Mouse (Mus musculus) frontal cortex, postnatal 14 days (tissue): ENCODE data around the gene Fzd7.
"Not testable (repeated sequence)": the region's sequence is repeated elsewhere in the genome, so short reads cannot be mapped to it uniquely, and the experiment has no call there.

Source experiments
- DNase-seq, 2 experiments: peaks; one replicate each; pipeline ENCODE4 v3.0.0; 2022; ENCODE audit warnings: low spot score in 2 of 2

Gene Fzd7

DNA sequence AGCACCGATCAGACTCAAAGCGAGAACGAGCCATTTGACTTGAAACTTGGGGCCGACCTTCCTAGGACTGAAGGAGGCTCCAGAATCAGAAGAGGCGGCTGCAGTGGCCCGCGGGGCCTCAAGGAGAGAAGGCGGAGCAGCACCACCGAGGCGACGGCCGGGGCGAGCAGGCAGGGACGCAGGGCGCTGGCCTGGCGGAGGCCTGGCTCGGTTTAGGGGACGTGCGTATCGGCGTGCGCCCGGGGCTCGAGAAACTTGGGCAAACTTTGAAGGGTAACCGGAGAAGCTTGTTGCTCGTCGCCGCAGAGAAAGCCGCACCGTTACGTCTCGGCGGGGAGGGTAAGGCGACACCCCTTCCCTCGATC lies at the start of gene Fzd7:
Gene Fzd7, plus strand, starts transcription at position 94 of the 365 bp plus-strand sequence.
- DNase-seq, result no peak

DNA sequence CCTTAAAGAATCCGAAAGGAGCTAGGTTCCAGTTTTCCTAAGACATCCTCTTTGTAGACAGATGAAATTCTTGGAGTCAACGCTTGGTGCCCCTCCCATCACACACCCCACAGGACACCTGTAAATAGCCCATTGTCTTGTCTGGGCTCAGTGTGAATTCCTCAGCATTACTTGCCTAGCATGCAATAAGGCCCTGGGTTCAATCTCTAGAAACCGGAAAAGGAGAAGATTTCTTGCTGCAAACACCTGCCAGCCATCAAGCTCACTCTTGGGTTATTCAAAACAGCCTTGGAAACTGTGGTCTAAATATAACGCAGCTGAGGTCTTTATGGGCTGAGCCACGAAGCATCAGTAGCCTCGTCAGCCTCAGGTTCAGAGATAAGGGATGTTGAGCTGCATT lies 48.9 kb upstream of the Fzd7 start:
- DNase-seq, result no peak

DNA sequence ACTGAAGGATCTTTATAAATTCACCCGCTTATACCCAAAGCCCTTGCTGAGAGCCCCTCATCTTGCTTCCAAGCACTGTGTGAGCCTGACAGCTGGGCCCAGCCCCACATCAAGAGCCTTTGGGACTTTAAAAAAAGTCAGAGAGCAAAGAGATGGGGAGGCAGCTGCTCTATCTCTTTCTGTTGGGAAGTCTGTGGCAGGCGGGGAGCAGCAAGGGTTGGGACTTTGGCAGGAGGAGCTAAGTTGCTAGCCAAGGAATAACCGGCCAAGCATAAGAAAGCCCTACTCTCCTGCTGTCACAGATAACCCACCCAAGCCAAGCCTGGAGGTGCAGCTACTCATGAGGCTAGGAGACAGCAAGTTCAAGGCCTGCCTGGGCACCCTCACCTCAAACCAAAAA lies 48.2 kb upstream of the Fzd7 start:
- no peak for DNase-seq

DNA sequence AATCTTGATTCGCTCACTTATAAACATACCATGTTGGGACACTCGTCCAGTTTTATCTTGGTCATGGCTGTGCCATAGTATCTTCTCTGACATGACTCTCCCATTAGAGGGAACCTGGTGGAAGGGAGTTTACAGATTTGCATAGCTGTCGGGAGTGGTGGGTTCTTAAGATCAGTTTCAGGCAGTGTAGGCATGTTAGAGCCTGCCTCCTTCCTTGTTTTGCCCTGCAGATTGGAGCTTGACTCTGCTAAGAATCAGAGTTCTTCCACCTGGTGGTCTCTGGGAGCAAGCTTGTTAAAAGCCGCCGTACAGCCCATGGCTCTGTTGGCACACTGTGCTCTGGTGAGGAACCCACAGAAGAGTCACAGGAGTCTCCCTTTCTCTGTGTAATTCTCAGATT lies 47.0 kb upstream of the Fzd7 start:
- no peak for DNase-seq

DNA sequence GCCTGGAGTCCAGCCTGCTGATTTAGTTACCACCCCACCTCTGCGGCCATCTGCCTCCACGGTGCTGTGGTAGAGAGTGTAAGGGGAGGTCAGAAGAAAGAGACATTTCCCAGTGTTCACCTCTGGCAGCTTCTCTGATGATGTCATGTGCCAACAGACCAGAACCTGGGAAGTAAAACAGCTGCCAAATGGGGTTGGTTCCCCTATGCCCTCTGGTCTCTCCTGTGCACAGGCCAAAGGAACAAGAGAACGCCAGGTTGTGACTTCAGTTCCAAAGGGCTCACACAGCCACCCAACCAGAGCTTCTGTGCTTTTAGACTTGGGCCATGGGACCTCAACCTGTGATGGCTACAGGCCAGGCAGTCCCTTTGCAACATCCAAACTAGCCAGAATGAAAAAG lies 45.9 kb upstream of the Fzd7 start:
- no peak for DNase-seq

DNA sequence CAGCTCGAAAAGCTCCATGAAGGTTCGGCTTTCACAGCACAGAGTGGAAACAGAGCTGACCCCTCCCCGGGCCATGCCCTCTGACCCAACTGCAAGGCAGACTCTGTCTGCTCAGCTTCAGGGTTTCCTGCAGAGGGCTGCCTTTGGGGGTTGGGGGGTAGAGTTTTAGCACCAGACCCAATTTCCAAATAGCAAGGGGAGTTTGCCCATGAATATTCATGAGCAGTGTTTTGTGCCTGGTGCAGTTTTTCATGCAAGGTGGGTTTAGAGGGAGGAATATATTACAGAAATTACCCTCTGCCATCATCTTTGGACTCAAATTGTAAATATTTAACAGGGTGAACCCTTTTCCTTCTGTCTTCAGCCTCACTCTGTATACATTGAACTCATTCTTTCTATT lies 44.3 kb upstream of the Fzd7 start:
- no peak for DNase-seq

DNA sequence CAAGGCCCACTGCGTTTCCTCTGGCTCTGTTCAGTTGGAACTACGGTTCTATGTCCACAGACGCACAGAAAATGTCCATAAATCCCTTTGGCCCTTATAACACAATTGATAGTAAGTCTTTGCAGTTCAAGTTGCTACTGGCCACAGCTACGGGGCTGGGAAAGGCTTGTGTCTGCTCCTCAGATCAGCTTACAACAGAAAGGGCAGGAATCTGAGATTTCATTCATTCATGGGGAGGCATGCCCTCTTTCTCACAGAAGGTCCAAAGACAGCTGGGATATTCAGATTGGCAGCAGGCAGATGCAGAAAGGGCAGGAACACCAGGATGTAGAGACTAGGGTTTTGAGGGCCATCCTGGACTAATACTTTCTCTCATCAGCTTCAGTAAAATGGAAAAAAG lies 43.9 kb upstream of the Fzd7 start:
- DNase-seq, result no peak

DNA sequence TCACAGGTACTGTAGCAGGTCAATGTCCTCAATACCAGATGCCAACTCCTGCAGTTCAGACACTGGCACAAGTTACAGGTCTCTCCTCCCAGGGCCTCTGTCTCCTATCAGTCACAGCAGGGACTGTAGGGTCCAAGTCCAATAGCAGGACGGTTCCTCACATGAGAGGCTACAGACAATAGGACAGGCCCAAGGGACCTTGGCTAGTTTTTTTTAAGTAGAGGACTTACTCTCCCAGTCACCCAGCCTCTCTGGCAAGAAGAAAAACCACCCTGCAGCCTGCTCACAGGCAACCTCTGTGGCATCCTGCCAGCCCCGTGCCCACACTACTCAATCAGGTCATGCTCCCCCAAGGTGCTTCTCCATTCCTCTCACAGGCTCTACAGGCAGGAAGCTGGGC lies 43.0 kb upstream of the Fzd7 start:
- DNase-seq, result no peak

DNA sequence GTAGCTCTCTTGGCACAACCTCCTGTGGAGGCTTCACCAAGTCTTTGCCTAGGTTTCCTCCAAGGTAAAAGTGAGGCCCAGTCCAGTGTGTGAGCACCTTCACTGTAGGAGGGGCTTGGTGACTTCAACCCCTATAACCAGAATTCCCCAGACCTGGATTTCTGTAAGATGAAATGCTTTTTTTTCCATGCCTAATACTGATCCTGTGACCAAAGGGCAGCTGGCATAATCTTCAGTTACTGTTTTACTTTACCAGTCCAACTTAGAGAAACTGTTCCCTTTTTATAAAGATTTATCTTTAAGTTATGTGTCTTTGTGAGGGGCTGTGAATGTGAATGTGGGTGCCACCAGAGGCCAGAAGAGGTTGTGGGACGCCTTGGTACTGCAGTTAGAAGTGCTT lies 42.3 kb upstream of the Fzd7 start:
- no peak for DNase-seq

DNA sequence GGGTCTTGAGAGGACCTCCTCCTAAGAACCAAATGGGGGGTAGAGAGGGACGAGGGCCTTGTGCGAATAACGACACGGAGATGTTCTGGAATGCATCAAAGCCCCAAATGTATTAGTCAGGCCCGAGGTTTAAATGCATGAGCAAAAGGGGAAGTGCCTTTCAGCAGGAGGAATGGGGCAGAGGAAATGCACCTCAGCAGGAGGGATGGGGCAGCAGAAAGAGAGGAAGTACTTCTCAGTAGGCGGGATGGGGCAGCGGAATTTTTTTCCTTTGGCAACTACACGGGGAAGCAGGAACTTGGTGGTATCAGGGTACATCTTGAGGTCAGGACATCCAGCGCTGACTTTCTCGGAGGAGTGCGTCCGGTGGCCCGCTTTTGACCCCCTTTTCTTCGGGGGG lies 39.5 kb upstream of the Fzd7 start:
- DNase-seq, result not testable (repeated sequence)

DNA sequence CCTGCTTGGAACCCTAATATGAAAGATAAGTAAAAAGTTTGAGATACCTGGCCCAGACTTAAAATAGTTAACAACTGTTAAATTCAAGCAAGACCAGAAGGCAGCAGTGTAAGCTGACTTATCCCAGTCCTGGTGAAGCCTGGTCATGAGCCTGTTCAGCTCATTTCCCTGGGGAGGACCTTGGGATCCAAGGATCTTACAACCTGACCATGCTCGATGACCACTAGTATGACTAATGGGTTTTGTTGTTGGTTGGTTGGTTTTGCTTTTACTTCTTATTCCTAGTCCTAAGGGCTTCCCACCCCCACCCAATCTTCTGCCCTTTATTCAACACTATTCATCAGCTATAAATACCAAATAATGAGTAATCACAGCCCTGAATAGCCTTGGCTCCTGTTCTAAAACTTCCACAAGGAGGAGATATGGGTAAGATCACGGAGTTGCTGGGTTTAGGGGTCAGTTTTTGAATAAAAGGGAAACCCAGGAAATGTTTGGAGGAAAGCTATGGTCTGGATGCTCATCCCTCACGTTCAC lies 38.0 kb upstream of the Fzd7 start:
- DNase-seq, result no peak

DNA sequence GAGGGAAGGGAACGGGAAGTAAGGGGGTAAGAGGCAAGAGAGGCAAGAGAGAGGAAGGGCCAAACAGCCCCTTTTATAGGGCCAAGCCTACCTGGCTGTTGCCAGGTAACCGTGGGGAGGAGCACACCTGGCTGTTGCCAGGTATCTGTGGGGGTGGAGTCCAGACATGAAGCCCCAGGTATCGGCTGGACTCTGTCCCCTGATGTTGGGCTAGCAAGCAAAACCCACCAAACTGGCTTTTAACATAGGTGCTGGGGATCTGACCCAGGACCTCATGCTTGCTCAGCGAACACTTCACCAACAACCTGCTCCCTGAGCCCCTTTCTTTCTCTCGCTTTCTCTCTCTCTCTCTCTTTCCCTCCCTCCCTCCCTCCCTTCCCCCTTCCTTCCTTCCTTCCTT lies 37.0 kb upstream of the Fzd7 start:
- DNase-seq, result no peak

DNA sequence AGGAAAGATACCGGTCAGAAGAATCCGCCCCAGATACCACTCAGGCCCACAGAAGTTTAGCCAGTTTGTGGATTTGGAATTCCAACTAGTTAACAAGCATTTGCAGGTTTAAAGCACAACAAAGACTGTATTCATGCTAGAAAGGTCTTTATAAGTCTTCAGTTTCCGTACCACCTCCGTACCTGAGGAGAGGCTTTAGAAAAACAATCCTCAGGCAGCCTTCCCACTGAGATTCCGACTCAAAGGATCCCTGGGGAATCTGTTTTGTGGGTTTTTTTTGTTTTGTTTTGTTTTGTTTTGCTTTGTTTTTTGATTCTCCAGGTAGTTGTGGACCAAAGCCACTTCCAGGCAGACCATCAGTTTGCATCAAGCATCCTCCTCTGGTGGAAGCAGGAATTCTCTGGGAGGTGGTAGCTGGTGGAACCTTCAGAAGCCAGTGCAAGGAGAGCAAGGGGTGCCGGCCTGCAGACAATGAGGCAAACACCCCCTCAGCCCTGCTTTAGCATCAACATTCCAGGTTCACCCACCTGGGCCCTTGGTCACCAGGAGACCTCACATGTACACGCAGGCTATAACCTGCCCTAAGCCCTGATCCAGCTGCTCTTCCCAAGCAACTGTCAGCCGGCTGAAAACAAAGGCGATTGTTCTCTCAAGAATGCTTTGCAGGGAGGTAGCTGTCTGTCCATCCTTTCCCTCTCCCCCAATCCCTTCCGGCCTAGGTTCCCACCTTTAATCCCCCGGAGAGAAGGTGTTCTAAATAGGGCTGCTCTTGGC lies 33.5 kb upstream of the Fzd7 start:
- DNase-seq, result no peak

DNA sequence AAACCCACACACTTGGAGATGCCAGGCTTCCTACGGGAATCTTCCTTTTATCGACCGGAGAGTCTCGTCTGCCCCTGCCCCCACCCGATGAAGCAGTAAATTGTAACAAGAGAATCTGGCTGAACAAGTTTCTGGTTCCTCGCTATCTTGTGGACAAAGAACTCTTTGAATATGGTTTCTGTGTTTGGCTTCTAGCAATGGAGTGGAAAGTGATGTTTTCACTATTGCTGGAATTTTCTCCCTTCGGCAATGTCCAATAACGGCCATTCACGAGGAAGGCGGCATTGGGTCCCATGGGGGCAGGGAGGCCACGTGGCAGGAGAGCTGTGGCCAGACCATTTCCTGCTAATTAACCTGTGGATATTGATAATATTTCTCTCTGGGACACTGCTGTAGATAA lies 32.8 kb upstream of the Fzd7 start:
- DNase-seq, result no peak

DNA sequence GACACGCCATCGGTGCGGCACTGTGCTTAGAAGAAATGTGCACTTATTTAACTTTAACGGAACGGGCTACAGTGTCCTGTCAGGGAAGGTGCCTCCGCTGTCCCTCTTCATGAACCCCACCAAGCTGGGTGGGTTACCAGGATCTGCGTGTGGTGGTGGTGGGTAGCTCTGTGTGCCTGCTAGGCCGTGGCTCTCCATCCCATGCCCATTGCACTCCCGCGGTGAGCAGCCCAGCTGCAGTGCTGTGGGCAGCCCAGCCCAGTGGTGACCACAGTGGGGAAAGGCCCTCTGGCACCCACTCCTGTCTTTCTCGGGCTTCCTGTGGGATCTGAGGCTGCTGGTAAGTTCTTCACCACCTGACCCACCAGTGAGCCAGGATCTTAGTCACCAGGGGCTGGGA lies 31.3 kb upstream of the Fzd7 start:
- DNase-seq, result no peak

DNA sequence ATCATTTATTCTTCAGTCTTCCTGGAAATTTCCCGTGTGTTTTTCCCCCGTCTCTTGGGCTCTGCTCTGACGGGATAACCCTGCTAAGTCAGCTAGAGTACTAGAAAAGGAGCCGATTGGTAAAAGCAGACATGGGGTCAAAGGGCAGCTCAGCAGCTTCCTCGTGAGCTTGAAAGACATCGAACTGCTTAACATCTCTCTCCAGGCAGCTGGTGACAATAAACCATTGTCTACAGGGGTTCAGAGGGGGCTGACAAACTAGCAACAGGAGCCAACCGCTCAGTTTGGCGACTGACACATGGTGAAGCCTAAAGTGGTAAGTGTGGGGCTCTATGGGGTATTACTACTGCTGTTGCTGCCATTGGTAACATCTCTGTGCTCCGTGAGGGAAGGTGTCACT lies 30.6 kb upstream of the Fzd7 start:
- no peak for DNase-seq

DNA sequence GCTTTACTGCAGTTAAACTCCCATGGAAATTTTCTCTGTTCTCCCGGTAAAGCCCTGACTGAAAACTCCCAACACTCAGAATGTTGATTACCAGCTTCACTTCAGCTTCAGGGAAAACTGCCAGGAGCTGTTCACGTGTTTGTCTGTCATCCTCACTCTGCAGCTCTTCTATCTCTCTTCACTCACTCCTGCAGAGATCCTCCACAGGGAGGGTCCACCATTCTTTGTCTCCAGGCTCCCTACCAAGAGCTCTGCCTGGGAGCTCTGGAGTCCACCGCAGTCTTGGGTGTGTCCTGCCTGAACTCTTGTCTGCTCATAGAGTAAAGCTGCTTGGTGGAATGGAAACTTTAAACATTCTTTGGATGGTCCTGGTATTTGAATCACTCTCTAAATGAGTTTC lies 25.4 kb upstream of the Fzd7 start:
- no peak for DNase-seq

DNA sequence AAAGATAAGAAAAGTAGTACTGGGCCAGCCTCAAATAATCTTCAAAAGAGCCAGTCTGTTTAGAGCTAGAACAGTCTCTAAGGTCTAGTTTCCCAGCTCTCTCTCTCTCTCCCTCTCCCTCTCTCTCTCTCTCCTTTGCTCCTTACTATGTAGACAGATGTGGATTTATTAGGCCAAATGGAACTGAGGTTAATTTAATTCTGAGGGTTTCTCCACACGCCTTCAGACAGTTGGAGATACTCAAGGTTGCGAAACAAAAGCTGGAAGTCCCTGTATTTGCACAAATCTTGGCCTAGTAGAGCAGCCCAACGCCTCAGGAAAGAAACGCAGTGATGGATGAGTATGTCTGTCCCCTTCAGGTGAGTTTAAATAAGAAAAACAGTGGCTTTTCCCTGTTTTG lies 24.4 kb upstream of the Fzd7 start:
- no peak for DNase-seq

DNA sequence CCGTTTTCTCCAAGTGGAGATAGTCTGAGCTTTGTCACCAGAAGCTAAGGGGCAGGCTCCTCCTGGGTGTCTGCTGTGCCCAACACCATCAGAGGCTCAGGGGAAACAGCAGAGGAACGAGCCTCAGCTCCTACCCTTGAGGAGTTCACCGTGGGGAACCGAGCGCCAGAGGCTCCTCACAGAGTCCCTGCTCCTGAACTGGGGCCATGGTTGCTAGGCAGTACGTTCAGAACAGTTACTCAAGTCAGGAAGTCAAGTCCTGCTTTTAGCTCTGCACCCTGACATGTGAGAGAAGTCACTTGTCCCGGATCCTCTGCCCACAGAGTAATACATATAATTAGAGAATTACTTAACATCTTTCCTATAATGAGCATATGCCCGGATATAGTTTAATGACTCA lies 23.3 kb upstream of the Fzd7 start:
- no peak for DNase-seq

DNA sequence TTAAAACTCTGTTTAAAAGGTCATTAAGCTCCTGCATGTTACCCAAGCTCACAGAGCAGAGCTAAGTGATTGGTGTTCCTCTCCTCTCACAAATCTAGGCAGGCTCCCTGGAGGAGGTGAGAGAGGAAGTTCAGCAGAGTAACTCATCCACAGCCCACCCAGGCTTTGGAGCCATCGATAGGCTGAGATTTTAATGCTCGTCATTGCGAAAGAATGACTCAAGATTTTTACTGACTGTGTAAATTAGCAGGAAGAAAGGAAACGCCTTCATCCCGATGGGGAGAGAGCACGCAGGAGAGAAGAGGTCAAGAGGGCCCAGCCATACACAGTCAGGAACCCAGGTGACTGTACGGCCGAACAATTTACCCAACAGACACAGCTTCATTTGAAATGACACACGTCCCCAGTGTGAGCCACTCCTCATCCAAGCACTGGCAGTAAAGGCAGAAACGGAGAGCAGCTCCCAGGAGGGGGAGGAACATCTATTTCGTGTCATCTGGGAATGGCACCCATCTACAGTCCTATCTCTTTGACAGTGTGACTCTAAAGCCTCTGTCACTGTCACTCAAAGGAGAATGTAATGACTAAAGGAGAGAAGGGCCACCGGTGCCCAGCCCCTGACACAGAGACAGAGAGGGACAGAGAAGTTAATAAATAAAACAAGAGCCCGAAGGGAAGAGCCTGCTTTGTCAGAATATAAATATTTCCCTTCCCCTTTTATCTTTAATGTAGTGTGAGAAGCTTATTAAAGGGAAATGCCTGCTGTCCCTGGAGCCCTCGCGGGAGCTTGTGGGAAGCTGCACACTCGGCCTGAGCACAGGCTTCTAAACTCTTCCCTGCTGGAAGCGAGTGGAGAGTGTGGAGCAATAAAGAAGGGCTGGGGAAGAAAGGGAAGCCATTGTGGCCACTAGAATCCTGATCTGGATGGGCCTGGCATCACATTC lies 17.3 kb upstream of the Fzd7 start:
- DNase-seq, result no peak

DNA sequence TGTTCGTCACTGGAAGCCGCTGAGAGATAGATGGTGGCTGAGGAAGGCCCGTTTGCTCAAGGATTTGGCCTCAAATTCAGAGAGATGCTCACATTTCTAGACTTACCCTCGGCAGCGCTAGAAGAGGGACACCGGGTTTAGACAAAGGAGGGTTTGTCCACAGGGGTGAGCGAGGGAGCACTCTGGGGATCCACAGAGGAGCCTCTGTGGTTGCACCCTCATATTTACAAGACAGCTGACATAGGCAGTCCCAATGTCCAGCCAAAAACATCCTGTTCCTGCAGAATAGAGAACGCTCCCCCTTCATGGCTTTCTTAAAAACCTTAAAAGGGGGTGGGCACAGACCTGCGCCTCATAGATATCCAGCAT lies 16.6 kb upstream of the Fzd7 start:
- DNase-seq, result no peak

DNA sequence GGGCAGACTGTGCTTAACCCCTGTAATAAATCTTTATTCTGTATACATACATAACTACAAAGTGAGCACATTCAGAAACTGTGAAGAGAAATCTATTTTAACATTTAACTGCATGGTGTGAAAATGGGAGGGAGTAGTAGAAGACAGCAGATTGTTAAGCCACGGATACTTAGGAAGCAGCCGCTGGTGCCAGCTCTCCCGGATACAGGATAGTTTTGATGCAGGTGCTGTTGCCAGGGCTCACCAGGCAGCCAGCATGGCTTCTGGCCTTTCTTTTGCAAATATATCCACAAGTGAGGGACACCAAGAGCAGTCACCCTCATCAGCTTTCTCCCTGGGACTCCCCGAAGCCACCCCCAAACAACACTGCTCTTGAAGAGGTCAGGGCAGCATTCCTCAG lies 13.1 kb upstream of the Fzd7 start:
- no peak for DNase-seq

DNA sequence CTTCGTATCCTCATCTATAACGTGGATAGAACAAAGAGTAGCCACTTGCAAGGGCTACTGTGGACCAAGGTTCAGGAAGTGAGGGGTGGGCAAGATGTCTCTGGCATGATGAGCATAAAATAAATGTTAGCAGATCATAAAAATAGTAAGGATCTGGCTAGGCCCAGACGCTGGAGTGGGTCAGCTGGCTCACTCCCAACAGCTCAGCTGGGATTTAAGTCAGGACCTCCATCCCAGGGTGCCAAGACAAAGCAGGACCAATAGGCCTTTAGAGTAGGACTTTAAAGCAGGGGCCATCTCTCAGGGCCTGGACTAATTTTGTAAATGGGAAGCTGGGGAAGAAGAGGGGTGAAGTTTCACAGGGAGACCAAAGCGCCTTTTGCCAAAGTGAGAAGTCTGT lies 11.5 kb upstream of the Fzd7 start:
- DNase-seq, result no peak
